Mouse (Mus musculus): ENCODE measurements around the gene Kcnk16.
"Not testable (repeated sequence)": the region's sequence is repeated elsewhere in the genome, so short reads cannot be mapped to it uniquely, and the experiment has no call there.

Gene Kcnk16

DNA sequence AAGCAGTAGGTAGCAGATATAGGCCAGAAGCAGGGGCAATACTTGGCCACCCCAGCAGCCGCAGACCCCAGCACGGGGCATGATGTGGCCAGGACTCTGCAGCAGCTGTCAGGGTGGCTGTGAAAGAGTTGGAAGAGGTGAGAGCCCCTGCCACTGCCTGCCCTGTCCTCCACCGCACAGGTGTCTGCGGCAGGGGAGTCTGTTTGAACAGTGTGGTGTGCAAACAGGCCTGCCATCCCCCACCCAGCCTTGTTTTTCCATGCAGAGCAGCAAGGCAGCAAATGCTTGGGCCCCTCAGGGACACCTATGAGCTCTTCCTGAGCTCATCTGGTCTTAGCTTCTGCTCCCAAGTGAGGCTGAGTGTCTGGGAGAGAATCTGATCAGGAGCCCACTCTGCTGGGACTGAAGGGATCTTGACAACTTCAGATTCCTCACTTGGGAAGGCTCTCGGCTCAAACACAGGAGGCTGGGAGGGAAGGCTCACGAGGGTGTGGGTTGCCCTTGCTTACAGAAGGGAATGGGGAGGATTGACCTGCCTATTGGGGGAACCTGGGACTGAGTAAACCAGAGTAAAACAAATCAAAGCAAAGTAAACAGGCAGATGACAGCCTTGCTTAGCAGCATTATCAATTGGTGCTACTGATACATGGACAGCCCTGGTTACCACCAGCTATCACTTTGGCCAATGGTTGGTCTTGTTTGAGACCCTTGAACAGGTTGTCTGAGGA, at the start of gene Kcnk16:
Kcnk16 (minus strand) TSS at position 118 of the 728 bp plus-strand sequence.
- no peak for DNase-seq (ENCODE audit: low spot score)

DNA sequence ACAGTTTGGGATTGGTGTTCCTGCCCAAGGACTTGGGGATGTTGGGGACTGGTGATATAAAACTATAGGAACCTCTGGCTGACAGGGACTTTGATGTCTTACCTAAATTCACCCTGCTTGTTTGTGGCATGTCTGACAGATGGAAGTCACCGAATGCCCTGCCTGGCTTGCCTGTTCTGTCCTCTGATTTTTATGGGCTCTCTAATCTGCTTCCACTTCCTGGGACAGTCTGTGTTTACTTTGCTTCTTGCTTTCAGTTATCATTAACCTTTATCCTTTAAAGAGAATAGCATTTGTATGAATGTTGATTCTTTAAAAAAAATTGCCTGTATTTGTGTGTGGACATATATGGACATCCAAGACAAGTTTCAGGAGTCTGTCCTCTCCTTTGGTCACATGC, 46.1 kb upstream of the Kcnk16 start:
- no peak for DNase-seq (ENCODE audit: low spot score)

DNA sequence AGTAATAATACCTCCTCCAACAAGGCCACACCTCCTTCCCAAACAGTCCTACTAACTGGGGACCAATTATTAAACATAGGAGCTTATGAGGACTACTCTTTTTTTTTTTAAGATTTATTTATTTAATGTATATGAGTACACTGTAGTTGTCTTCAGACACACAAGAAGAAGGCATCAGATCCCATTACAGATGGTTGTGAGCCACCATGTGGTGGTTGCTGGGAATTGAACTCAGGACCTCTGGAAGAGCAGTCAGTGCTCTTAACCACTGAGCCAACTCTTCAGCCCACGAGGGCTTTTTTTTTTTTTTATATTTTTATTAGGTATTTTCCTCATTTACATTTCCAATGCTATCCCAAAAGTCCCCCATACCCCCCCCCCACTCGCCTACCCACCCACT, 36.1 kb upstream of the Kcnk16 start:
- not testable (repeated sequence) for DNase-seq (ENCODE audit: low spot score)

DNA sequence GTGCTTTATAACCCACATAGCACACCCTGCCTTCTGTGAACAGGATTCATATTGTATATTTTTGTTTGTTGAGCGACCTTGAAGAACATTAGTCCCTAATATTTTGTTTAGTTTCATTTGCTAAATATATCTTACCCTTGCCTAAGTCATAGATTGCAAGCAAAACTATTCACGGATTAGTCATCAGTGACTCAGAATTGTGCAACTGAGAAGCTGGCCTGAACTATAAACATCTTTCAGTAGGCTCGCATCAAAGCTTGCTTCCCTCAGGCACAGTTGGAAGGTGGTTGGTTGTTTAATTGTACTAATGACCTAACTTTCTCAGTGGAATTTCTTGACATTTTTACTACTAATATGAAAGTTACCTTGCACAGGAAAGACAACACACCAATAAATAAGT, 29.1 kb upstream of the Kcnk16 start:
- DNase-seq (ENCODE audit: low spot score): no peak

DNA sequence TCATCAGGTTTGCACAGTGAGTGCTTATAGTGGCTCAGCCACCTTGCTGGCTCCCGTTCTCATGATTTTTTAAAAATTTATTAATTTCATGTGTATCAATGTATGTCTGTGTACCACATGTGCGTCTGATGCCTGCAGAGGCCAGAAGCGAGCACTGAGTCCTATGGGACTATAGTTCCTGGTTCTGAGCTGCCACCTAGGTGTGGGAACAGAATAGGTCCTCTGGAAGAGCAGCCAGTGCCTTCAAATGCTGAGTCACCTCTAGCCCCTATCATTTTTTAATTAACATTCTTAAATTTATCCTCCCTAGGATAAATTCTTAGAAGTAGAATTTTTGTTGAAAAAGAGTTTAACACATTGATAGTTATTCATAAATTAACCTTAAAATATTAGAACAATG, 28.6 kb upstream of the Kcnk16 start:
- no peak for DNase-seq (ENCODE audit: low spot score)

DNA sequence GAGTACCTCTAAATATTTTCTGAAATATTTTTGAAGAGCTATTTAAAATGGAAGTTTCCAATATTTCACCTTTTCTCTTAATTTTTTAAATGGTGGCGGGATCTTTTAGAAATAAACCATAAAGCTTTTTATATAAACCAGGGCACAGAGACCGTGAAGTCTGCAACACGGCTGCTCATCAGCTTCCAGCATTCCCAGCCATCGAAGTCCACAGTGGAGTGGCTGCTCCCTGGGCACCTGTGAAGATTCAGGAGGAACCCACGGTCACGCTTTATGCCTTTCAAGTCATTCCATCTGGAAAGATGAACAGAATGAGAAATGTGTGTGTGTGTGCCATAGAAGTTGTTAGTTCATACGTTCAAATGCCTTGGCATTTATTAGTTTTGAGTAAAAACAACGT, 25.9 kb upstream of the Kcnk16 start:
- DNase-seq (ENCODE audit: low spot score): no peak

DNA sequence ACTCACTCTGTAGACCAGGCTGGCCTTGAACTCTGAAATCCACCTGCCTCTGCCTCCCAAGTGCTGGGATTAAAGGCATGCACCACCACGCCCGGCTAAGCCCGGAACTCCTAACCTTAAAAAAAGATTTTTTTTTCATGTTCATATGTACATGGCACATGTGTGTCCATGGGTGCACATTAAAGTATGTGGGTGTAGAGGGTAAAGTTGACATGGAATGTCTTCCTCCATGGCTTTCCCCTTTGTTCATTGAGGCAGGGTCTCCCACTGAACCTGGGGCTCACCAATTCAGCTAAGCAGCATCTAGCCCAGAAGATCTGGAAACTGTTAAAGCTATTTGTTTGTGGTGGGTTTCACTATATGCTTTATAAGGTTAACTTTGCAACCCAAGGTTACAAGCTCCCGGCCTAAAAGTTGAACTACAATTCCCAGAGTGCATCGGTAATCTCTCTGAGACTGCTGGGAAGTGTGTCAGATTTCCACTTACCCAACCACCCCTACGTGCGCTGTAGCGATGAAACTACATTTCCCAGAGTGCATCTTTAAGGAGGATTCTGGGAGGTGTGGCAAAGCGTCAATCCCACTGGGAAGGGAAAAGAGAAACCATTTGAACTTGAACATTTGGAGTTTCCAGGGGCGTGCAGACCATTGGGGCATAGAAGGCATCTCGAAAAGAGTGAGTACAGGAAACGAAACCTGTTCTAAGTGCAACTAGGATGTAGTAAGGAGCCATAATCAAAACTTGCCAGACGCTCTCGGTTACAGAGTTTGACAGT, 25.3 kb upstream of the Kcnk16 start, which contains the start of gene Nudt13:
Nudt13 (plus strand) TSS at position 581 of the 776 bp plus-strand sequence.
- DNase-seq (ENCODE audit: low spot score): peak; percentile 98

DNA sequence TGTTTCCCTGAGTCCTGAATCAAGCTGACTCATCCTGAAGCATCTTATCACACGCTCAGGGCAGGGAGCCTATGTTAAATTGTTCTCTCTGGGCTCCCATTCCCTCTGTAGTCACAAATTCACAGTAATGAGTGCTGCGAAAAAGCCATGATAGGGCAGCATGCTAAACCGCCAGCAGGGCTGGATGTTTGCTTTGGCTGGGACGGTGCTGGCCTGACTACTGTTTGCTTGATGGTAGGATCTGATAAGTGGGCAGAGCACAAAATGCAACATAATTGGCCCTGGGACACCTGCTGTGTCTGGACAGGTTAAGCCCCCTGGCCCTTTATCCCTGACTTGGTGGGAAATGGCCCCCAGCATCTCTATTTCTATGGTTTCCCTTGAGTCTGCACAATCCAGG, 22.4 kb upstream of the Kcnk16 start:
- DNase-seq (ENCODE audit: low spot score): no peak

DNA sequence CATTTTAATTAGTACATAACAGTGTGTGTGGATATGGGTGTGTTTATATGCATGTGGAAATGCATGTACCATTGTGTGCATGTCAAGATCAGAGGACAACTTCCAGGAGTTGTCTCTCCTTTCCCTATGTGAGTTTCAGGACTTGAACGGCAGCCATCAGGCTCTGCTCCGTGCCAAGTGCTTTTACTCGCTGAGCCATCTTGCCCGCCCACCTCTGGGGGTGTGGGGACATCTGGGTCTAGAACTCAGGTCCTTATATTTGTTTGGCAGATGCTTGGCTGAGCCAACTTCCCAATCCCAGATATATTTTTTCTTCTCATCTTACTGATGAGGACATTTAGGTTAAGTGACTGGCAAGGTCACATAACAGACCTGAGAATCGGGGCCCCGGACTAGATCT, 578 bp downstream of the Kcnk16 start:
- no peak for DNase-seq (ENCODE audit: low spot score)

DNA sequence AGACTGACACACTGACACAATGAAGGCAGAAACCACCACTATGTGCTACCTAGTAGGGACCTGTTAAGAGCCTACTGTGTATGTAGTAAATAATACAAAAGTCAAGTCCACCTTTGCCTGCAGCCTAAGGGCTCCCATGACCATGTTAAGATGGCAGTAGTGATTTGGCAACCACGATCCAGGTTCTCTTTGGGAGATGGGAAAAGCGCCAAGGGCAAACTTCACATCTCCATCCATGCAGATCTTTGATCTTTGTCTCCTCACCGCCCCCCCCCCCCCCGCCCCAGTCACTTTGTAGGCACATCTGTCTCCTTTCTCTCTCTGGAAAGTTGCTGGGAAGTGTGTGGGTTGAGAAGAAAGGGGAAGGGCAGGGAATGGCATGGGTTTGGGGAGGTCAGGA, 6.7 kb downstream of the Kcnk16 start:
- DNase-seq (ENCODE audit: low spot score): no peak

DNA sequence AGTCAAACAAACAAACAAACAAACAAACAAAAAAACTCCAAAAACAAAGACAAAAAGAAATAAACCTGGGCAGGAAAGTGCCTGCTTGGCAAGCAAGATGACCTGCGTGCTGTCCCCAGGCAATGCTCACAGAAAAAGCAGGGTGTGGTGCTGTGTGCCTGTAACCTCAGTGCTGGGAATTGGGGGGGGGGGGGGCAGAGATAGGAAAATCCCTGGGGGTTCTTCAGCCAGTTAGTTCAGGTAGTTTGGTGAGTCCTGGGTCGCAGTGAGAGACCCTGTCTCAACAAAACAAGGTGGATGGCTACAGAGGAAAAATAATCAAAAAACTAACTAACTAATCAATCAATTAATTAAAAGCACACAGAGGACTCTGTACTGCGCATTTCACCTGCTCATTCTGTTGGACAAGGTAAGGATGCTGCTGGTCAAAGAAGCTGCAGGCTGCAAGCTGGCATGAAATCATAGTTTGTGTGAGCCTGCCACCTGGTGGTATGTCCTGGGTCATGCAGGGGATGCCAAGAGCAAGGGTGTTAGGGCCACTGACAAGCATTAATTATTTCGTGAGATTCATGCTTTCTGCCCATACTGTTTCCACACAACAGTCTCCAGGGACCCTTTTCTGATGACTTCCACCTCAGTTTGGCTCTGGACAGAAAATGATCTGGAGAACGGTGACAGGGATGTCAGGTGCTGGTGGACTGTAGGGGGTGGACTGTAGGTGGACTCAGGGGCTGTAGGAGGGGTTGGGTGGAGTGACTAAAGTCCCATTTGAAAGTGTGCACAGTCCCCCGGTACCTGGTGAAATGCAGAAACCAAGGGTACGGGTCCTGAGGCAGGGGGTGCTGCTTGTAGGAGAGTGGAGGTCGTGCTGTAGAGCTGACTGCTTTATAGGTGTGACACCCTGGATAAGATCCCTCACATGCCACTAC, 10.6 kb downstream of the Kcnk16 start:
- peak; percentile 86 for DNase-seq (ENCODE audit: low spot score)

DNA sequence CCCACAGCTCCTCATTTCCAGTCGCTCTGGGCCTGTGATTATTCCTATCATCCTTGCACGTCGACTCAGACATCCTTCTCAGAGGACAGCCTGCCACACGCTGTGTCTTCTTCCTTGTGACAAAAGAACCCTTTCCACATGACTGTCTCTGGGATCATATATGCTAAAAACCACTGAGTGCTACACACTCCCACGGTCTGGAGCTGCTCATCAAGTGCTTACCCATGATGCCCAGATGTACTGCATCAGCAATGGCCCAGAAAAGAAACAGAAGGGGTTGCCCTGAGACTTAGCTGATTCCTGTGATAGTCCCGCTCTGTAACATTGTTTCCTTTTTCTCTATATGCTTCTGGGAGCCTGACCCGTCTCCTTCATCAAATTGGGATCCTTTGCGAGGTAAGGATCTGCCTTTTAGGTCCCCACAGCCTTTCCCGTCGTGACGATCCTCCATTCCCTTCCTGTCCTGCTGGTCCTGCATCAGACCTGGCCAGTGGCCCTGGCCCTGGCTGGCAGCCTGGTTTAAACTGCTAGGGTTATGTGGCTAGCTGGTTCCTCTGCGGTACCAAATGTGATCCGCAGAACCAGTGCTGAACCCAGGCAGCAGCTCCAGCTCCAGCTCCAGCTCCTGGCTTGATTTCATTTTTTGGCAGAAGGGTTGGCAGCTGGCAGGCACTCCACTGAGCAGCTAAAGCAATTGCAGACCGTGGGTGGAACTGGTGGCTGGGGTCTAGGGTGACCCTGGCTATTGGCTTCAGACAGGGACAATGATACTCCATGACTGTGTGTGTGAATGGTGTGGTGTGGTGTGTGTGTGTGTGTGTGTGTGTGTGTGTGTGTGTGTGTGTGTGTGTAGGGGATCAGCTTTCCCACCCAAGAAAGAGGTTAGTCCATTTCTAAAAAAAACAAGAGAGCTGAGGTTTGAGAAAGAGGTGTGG, 18.5 kb downstream of the Kcnk16 start:
- DNase-seq (ENCODE audit: low spot score): no peak

DNA sequence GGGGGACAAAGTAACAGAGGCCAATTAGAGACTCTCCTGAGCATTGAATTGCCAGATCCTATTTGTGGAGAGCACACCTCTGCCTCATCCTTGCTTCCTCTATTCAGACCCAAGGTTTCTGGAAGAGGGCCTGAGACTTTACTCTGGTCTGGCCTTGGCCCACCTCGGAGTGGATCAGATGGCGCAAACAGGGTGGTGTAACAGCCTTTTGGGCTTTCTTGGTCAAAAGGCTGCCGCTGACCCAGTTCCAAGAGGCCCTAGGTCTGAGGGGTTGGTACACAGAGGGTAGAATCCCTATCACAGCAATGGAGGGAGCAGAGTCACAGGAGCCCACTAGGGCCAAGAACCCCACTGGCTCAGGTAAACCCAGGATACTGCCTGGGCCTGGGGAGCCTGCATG, 21.0 kb downstream of the Kcnk16 start:
- no peak for DNase-seq (ENCODE audit: low spot score)

DNA sequence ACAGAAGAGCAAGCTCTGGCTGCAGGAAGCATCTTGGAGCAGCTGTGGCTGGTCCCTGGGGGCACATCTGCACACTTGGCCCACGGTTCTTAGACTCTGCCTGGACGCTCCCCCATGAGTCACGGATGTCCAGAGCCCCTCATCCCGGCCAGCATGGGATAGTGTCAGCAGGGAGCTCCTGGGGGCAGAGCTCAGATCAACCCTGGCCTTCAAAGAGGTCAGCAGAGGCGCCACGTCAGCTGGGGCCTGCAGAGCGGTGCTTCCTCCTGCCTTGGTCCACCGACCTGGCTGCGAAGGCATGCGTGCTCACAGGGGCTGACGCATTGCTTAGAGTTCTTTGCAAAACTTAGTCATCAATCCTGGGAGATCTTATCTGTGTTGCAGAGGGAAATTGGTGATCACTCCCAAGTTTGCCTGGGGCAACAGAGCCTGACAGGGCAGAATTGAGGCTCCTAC, 22.2 kb downstream of the Kcnk16 start:
- DNase-seq (ENCODE audit: low spot score): no peak

DNA sequence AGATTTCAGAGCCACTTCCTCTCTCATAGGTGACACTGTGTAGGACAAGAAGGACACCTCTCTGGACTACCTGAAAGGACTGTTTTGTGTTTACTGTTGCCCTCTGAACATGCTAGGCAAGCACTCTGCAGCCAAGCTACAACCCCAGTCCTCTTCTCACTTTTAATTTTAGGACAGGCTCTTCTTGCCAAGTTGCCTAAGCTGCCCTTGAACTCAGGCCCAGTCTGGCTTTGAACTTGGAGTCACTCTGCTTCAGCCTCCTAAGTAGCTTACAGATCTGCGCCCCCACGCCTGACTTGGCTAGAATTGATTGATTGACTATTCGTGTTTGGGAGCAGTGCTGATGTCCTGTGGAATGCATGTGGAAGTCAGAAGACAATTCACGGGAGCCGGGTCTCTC, 23.1 kb downstream of the Kcnk16 start:
- DNase-seq (ENCODE audit: low spot score): no peak

DNA sequence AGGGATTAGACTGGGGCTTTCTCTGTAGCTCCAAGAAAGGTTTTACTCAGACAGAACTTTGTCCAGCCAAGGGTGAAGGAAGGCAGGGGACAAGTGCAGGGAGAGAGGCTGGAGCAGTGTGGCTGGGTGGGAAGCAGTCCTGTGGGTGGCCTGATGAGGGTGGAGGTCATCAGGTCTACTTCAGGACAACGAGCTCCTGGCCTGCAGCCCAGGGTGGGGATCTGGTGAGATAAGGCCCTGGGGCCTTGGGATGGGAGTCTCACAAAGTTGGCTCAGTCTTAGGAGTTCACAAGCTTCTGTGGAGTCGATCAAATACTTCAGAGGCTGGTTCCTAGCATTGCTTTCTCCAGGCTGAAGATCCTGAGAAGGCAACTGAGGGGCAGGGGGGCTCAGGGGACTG, 23.7 kb downstream of the Kcnk16 start:
- DNase-seq (ENCODE audit: low spot score): no peak

DNA sequence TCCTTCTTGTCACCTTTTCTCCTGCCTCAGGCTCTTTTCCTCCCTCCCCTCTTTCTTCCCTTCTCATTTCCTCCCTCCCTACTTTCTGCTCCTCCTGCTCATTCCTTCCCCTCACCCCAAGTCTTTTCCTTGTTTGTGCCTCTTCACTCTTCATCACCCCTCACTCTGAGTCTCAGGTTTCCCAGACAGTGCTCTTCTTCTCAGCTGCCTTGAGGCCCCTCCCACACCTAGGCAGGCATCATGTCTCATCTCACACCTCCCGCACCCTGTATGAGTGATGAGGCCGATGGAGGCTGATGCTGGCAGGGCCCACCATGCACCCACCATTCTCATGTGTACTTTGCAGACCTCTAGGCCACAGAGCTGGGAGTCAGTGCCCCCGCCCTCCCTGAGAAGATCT, 25.8 kb downstream of the Kcnk16 start:
- DNase-seq (ENCODE audit: low spot score): no peak

DNA sequence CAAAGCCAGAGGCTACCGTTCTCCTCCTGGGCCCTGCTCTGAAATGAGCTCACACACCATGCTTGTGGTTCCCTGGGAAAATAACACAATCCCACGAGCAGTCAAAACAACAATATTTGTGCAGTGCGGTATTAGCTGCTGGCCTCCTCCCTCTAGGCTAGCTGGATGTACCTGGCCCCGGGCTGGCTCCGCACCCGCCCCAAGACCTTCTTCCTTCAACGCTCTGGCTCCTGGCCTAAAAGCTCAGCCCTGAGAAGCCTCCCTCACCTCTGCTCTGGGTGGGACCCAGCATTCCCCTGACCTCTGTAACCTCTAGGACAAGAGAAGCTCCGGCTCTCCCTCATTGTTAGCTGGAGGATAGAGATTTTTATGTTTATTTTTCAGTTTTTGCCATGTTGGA, 26.5 kb downstream of the Kcnk16 start:
- no peak for DNase-seq (ENCODE audit: low spot score)

DNA sequence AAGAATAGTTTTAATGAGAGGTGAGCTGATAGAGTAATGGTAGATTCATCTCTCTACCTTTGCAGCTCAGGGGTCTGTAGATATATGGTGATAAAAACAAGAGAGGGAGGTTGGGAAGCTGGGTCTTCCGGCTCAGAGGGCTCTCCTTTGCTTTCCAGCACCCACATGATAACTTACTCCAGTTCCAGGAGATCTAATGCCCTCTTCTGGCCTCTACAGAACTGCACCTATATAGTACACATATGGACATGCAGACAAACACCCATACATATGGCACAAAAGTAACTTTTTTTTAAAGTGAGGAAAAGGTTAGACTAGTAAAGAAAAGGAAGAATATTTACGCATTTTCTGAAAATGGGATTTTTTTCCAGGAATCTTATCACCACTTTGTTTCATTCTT, 34.6 kb downstream of the Kcnk16 start:
- no peak for DNase-seq (ENCODE audit: low spot score)

DNA sequence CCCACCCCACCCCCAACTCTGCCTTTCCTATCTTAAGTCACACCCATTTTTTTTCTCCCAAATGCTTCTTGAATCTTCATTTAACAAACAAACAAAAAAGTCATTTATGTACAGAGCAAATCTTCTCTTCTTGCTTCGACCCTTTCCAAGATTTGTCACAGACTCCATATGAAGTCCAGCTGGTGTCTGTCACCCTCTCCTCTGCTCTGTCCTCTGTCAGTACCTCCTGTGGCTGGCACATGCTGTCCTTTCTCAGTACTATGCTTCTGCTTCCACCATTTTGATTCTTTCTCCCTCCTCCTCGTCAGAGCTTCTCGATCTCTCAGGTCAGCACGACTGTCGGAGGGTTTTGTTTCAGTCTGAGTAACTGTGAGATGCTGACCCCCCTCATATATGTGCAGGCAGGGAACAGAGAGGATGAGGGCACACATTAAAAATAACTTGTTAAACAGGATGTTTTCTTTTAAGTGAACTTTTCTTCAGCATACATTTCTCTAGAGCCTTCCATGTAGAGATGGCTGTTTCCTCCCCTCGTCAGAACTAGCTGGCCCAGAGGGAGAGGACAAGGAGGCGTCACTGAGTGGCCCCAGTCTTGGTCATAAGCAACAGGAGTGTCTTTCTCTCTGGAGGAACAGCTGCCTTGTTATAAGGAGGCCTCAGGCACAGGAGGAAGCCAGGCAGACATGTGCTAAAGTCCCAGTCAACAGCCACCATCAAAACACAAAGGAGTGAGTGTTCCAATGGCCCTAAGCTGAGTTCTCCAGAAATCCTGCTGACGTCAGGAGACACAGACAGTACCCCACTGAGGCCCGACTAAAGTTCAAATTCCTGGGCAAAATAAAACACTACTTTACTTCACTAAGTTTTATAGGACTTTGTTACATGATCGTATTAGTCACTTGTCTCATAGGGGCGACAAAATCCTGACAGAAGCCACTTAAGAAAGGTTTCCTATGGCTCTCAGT, 35.7 kb downstream of the Kcnk16 start:
- DNase-seq (ENCODE audit: low spot score): no peak

Measured in embryo, embryonic 10.5 days (tissue).